Mouse (Mus musculus): ENCODE measurements around the gene Gm13199. TPM values are rescaled to one million over a fixed set of nuclear protein-coding genes. Genes with fewer than 3 reads are reported as not detected.

Gm13199 gene
- 0.17 and 0.47 TPM in 2 replicates for polyA plus RNA-seq (2015; fragmentation: Nextera tagmentation; extraction: Ambion mirVana)

GRCm38 (mm10) chr2:5862834-5863233 lies at the start of gene Gm13199:
Gm13199 (minus strand) TSS chr2:5862934.
- H3K9me3 ChIP-seq (replicated peaks; ENCODE audit: control insufficient read depth, low read length): no peaks in the 10 kb centered on the region
- H3K27ac ChIP-seq (ENCODE audit: low read length): no peak within 1 kb of the TSS
- ATAC-seq (ENCODE audit: low read depth): no peak
- 84% methylated on average over 3 of the region's 3 CpGs for WGBS (ENCODE audit: insufficient replicate concordance)
- H3K4me1 ChIP-seq (ENCODE audit: control insufficient read depth, low read depth, low read length): no peaks in the 10 kb centered on the region
- no peak within 1 kb of the TSS for H3K4me3 ChIP-seq (ENCODE audit: low read depth, low read length)
- no peak within 1 kb of the TSS for H3K9ac ChIP-seq (ENCODE audit: low read depth, low read length)
- H3K36me3 ChIP-seq (ENCODE audit: control insufficient read depth, insufficient read depth): peaks cover 20% of the 10 kb centered on the region
- H3K27me3 ChIP-seq (ENCODE audit: control insufficient read depth, insufficient read depth, low read depth, low read length): no peaks in the 10 kb centered on the region
- no peak within 1 kb of the TSS for H3K4me2 ChIP-seq (ENCODE audit: low read depth, low read length)

GRCm38 (mm10) chr2:5911282-5911965 lies 48.7 kb upstream of the Gm13199 start:
- no peak for ATAC-seq (ENCODE audit: low read depth)

GRCm38 (mm10) chr2:5906625-5907024 lies 43.9 kb upstream of the Gm13199 start:
- no peak overlapping the region for H3K4me3 ChIP-seq (ENCODE audit: low read depth, low read length)
- H3K4me1 ChIP-seq (ENCODE audit: control insufficient read depth, low read depth, low read length): no peaks in the 10 kb centered on the region
- H3K36me3 ChIP-seq (ENCODE audit: control insufficient read depth, insufficient read depth): peaks cover 4% of the 10 kb centered on the region; the same call in 1 of the 2 replicates
- H3K9me3 ChIP-seq (replicated peaks; ENCODE audit: control insufficient read depth, low read length): no peaks in the 10 kb centered on the region
- no peak overlapping the region for H3K4me2 ChIP-seq (ENCODE audit: low read depth, low read length)
- WGBS (ENCODE audit: insufficient replicate concordance): 41% methylated on average over 3 of the region's 3 CpGs
- H3K9ac ChIP-seq (ENCODE audit: low read depth, low read length): no peak overlapping the region
- H3K27ac ChIP-seq (ENCODE audit: low read length): no peak overlapping the region
- H3K27me3 ChIP-seq (ENCODE audit: control insufficient read depth, insufficient read depth, low read depth, low read length): no peaks in the 10 kb centered on the region
- ATAC-seq (ENCODE audit: low read depth): 0 out of 2 replicates have a peak, but pooled peaks have one; percentile 13

More at GRCm38 (mm10) chr2:5911282-5911965, 48.7 kb upstream of the Gm13199 start:
- Histone ChIP-seq H3K4me1 (ENCODE audit: control insufficient read depth, low read depth, low read length) (no peaks in the 10 kb centered on the region), H3K4me2 (ENCODE audit: low read depth, low read length) (no peak overlapping the region), H3K9me3 (replicated peaks; ENCODE audit: control insufficient read depth, low read length) (no peaks in the 10 kb centered on the region), H3K27me3 (ENCODE audit: control insufficient read depth, insufficient read depth, low read depth, low read length) (no peaks in the 10 kb centered on the region), H3K36me3 (ENCODE audit: control insufficient read depth, insufficient read depth) (no peaks in the 10 kb centered on the region), H3K4me3 (ENCODE audit: low read depth, low read length) (no peak overlapping the region), H3K9ac (ENCODE audit: low read depth, low read length) (no peak overlapping the region), H3K27ac (ENCODE audit: low read length) (no peak overlapping the region)
- 71% methylated on average over 16 of the region's 16 CpGs for WGBS (ENCODE audit: insufficient replicate concordance)

GRCm38 (mm10) chr2:5906092-5906491 lies 43.4 kb upstream of the Gm13199 start:
- Histone ChIP-seq H3K4me2 (ENCODE audit: low read depth, low read length) (no peak overlapping the region), H3K27me3 (ENCODE audit: control insufficient read depth, insufficient read depth, low read depth, low read length) (no peaks in the 10 kb centered on the region), H3K36me3 (ENCODE audit: control insufficient read depth, insufficient read depth) (peaks cover 4% of the 10 kb centered on the region; the same call in 1 of the 2 replicates), H3K27ac (ENCODE audit: low read length) (no peak overlapping the region), H3K9me3 (replicated peaks; ENCODE audit: control insufficient read depth, low read length) (no peaks in the 10 kb centered on the region), H3K9ac (ENCODE audit: low read depth, low read length) (no peak overlapping the region), H3K4me1 (ENCODE audit: control insufficient read depth, low read depth, low read length) (no peaks in the 10 kb centered on the region), H3K4me3 (ENCODE audit: low read depth, low read length) (no peak overlapping the region)
- ATAC-seq (ENCODE audit: low read depth): no peak
- 51% methylated on average over 5 of the region's 5 CpGs for WGBS (ENCODE audit: insufficient replicate concordance)

GRCm38 (mm10) chr2:5900145-5900544 lies 37.4 kb upstream of the Gm13199 start:
- Histone ChIP-seq H3K4me2 (ENCODE audit: low read depth, low read length) (no peak overlapping the region), H3K27me3 (ENCODE audit: control insufficient read depth, insufficient read depth, low read depth, low read length) (no peaks in the 10 kb centered on the region), H3K4me1 (ENCODE audit: control insufficient read depth, low read depth, low read length) (peaks cover 4% of the 10 kb centered on the region), H3K9ac (ENCODE audit: low read depth, low read length) (no peak overlapping the region), H3K9me3 (replicated peaks; ENCODE audit: control insufficient read depth, low read length) (no peaks in the 10 kb centered on the region), H3K4me3 (ENCODE audit: low read depth, low read length) (no peak overlapping the region), H3K36me3 (ENCODE audit: control insufficient read depth, insufficient read depth) (peaks cover 4% of the 10 kb centered on the region; the same call in 1 of the 2 replicates), H3K27ac (ENCODE audit: low read length) (no peak overlapping the region)
- ATAC-seq (ENCODE audit: low read depth): no peak
- 57% methylated on average over 5 of the region's 5 CpGs for WGBS (ENCODE audit: insufficient replicate concordance)

GRCm38 (mm10) chr2:5894843-5895570 lies 32.3 kb upstream of the Gm13199 start, which contains the start of gene Sec61a2:
Sec61a2 (minus strand) TSS chr2:5895432.
- Histone ChIP-seq H3K4me3 (ENCODE audit: low read depth, low read length) (peak within 1 kb of the TSS; percentile 89), H3K4me2 (ENCODE audit: low read depth, low read length) (peak within 1 kb of the TSS; percentile 95), H3K27ac (ENCODE audit: low read length) (peak within 1 kb of the TSS; percentile 87), H3K9me3 (replicated peaks; ENCODE audit: control insufficient read depth, low read length) (no peaks in the 10 kb centered on the region), H3K36me3 (ENCODE audit: control insufficient read depth, insufficient read depth) (no peaks in the 10 kb centered on the region), H3K9ac (ENCODE audit: low read depth, low read length) (peak within 1 kb of the TSS; percentile 96), H3K27me3 (ENCODE audit: control insufficient read depth, insufficient read depth, low read depth, low read length) (no peaks in the 10 kb centered on the region), H3K4me1 (ENCODE audit: control insufficient read depth, low read depth, low read length) (peaks cover 9% of the 10 kb centered on the region)
- under 1% methylated on average over 62 of the region's 62 CpGs for WGBS (ENCODE audit: insufficient replicate concordance)
- peak; percentile 99 for ATAC-seq (ENCODE audit: low read depth)

- H3K27ac ChIP-seq (ENCODE audit: low read length): no peak overlapping the region
- peaks cover 9% of the 10 kb centered on the region for H3K4me1 ChIP-seq (ENCODE audit: control insufficient read depth, low read depth, low read length)
- no peaks in the 10 kb centered on the region for H3K9me3 ChIP-seq (replicated peaks; ENCODE audit: control insufficient read depth, low read length)
- peak overlapping the region; percentile 96 for H3K9ac ChIP-seq (ENCODE audit: low read depth, low read length)
- no peaks in the 10 kb centered on the region for H3K27me3 ChIP-seq (ENCODE audit: control insufficient read depth, insufficient read depth, low read depth, low read length)
- H3K4me3 ChIP-seq (ENCODE audit: low read depth, low read length): peak overlapping the region; percentile 89
- 46% methylated on average over 11 of the region's 11 CpGs for WGBS (ENCODE audit: insufficient replicate concordance)
- no peak for ATAC-seq (ENCODE audit: low read depth)
- no peaks in the 10 kb centered on the region for H3K36me3 ChIP-seq (ENCODE audit: control insufficient read depth, insufficient read depth)
- H3K4me2 ChIP-seq (ENCODE audit: low read depth, low read length): peak overlapping the region; percentile 95
These were observed 31.6 kb upstream of the Gm13199 start for GRCm38 (mm10) chr2:5894296-5894695.

GRCm38 (mm10) chr2:5889412-5889811 lies 26.7 kb upstream of the Gm13199 start:
- no peaks in the 10 kb centered on the region for H3K9me3 ChIP-seq (replicated peaks; ENCODE audit: control insufficient read depth, low read length)
- H3K4me2 ChIP-seq (ENCODE audit: low read depth, low read length): no peak overlapping the region
- H3K9ac ChIP-seq (ENCODE audit: low read depth, low read length): no peak overlapping the region
- no peak for ATAC-seq (ENCODE audit: low read depth)
- peaks cover 3% of the 10 kb centered on the region for H3K4me1 ChIP-seq (ENCODE audit: control insufficient read depth, low read depth, low read length)
- 55% methylated on average over 2 of the region's 2 CpGs for WGBS (ENCODE audit: insufficient replicate concordance)
- H3K27ac ChIP-seq (ENCODE audit: low read length): no peak overlapping the region
- peaks cover 12% of the 10 kb centered on the region; the same call in 1 of the 2 replicates for H3K36me3 ChIP-seq (ENCODE audit: control insufficient read depth, insufficient read depth)
- H3K4me3 ChIP-seq (ENCODE audit: low read depth, low read length): no peak overlapping the region
- H3K27me3 ChIP-seq (ENCODE audit: control insufficient read depth, insufficient read depth, low read depth, low read length): no peaks in the 10 kb centered on the region

- Histone ChIP-seq H3K4me3 (ENCODE audit: low read depth, low read length) (no peak overlapping the region), H3K27ac (ENCODE audit: low read length) (no peak overlapping the region), H3K9me3 (replicated peaks; ENCODE audit: control insufficient read depth, low read length) (no peaks in the 10 kb centered on the region), H3K27me3 (ENCODE audit: control insufficient read depth, insufficient read depth, low read depth, low read length) (no peaks in the 10 kb centered on the region), H3K4me2 (ENCODE audit: low read depth, low read length) (no peak overlapping the region), H3K9ac (ENCODE audit: low read depth, low read length) (no peak overlapping the region), H3K4me1 (ENCODE audit: control insufficient read depth, low read depth, low read length) (no peaks in the 10 kb centered on the region; the same call in 1 of the 2 replicates), H3K36me3 (ENCODE audit: control insufficient read depth, insufficient read depth) (peaks cover 12% of the 10 kb centered on the region; the same call in 1 of the 2 replicates)
- WGBS (ENCODE audit: insufficient replicate concordance): 55% methylated on average over 5 of the region's 5 CpGs
- no peak for ATAC-seq (ENCODE audit: low read depth)
These were observed 26.1 kb upstream of the Gm13199 start for GRCm38 (mm10) chr2:5888865-5889264.
